Mouse (Mus musculus) activated CD4-positive, CD25-positive, alpha-beta regulatory T cell, adult 4 months (primary cell): ENCODE results near the gene Adat3. TPM values are rescaled to one million over a fixed set of nuclear protein-coding genes. Genes with fewer than 3 reads are reported as not detected.
"Not testable (repeated sequence)": the region's sequence is repeated elsewhere in the genome, so short reads cannot be mapped to it uniquely, and the experiment has no call there.

Source experiments
- ATAC-seq: one replicate; pipeline ENCODE4 v1.8.0; 2017
- polyA plus RNA-seq, 2 experiments: library from polyadenylated mRNA; unstranded; fragments of 100-300 nt; shearing (Covaris generic); gene quantifications; one replicate each; pipeline ENCODE4 v1.2.1; 2017

The Adat3 gene
- polyA plus RNA-seq, 2 experiments from 2014 or later, result 2.5 to 3.7 TPM

DNA sequence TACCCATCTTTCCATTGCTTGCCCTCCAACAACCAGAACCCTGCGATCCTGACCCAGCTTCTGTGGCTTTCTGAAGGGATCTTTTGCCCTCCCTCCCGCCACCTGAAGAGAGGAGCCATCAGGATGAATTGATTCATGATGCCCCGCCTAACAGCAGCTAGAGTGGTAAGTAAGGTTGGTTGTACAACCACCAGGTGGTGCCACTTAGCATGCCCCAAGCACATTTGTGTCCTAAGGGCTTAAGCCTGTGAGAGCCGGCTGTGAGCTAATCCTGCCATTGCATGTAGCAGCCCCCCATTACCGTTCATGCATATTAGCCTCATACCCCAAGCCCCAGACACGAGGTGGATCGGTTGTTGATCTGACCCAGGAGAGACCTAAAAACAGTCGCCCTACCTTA, 23.8 kb upstream of the Adat3 start:
- ATAC-seq, result peak; percentile 40

DNA sequence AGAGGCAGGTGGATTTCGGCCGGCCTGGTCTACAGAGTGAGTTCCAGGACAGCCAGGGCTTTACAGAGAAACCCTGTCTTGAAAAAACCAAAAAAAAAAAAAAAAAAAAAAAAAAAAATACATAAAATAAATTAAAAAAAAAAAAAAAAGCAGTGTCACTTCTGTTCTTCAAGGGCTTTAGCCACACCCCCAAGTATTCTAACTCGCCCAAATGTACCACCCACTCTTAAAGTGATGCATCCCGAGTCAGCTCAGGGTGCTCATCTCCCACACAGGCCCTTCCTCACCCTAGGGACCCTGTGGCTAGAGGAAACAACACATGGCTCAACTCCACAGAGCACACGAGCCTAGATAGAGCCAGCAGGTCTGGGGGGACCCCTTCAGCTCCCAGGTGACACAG, 19.6 kb upstream of the Adat3 start:
- ATAC-seq, result no peak

DNA sequence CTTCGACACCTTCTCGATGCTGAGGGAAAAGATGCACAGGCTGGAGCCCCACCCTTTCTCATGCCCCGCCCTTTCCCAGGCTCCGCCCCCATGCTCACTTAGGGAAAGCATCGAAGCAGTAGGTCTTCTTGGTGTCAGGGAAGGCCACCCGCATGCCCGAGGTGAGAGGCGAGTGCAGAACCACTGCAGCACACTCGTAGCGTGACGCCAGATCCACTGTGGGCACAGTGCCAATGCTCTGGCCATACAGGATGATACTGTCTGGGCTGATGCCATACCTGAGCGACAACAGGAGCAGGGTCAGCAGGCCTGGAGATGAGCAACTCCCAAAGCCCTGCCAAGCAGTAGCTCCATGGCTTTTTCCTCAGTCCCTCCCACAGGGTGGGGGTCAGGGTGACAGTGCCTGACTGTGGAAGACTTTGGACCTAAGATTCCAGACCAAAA, 18.6 kb upstream of the Adat3 start:
- no peak for ATAC-seq

DNA sequence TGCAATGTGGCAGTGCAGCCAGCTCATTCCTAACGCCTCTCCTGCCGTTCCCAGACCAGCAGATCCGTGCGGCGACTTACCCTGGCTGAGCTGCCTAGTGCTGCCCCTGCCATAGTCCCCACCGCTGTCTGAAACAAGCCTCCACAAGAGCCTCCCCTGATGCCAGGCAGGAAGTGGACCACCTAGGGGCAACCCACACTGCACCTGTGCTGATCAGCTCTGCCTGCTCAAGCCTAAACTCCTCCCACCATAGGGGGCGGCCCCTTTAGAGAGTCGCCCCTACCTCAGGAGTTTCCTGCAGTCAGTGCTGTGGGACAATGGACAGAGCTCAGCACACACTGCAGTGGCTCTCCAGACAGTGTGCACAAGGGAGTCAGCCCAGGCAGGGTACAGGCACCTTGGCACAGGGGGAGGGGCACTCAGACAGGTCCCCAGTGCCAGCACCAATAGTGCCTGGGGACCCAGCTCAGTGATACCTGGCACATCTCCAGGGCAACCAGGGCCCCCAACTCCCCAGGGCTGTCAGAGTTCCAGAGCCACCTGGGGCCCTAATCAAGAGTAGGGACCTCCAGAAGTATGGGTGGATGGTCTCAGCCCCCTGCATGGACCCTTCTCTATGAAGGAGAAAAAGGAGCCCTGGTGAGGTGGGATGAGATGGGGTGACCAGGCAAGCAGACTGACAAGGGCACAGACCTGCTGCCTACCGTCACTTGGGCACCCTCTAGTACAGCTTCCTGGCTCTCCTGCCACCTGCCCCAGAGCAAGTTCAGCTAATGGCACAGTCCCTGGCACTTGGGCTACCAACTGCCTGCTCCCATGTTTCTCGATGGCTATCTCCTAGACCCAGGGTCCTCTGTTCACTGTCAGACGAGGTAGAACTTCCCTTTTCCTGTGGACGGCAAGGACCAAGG, 17.8 kb upstream of the Adat3 start:
- no peak for ATAC-seq

DNA sequence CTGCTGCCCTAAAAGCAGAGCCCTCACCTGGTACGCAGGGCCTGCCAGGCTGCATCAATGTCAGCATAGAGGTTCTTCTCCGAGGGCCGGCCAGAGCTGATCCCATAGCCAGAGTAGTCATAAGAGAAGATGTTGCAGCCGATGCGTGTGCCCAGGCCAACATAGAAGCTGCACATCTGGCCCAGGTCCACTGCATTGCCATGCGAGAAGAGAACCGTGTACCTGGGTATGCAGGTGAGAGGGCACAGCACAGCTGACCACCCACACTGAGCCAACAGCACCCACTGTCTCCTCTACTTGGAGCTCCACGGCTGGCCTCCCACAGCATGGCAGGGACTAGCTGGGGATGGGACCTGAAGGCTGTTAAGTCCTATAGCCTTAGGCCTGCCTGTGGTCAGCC, 17.1 kb upstream of the Adat3 start:
- no peak for ATAC-seq

DNA sequence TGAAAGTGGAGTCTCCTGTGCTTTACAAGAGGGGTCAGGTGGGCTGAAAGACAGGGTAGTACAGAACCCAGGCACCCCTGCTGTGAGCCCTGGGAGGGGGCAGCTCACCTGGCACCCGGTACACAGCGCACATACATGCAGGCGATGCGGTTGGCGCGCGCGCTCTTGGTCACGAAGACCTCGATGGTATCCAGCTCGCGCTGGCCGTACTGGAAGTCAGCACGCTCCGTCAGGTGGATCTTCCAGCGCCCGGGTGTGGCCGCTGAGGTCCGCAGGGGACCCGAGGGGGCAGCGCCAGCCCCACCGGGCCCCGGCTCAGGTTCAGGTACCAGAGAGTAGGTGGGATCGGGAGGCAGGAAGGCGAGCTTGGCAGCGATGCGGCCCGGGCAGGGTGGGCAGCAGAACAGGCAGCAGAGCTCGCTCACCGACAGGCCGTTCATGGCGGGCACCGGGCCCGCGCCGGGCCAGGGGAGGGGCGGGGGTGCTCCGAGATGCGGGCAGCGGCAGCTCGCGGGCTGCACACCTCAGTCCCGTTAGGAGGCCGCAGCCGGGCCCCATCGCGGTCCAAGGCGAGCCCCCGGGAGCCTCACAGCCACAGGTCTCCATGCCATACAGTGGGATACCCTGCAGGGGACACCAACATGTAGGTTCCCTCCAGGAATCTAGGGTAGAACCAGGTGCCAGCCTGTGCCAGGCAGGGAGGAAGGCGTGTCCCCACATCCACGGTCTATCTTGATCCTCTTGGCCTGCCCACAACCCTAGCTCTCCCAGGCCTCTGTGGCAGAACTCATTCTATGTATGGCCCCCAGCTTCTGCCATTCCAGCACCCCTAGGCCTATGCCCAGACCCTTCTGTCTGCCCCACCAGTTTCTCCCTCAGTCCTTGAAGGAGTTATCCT, 16.0 kb upstream of the Adat3 start:
- ATAC-seq, result no peak

DNA sequence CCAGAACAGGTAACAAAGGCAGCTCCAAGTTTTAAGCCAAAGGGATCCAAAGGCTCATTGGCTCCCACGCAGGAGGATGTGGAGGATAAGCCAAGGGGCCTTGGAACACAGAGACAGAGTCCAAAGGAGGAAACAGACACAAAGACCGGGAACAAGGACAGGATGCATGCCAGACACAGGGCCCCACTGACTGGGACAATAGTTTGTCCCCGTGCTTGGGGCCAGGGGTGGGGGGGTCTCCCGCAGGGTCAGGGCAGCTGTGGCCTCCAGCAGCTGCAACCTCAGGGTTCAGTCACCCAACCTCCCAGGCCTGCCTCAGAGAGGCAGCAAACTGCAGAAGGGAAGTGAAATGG, 15.4 kb upstream of the Adat3 start:
- ATAC-seq, result no peak

DNA sequence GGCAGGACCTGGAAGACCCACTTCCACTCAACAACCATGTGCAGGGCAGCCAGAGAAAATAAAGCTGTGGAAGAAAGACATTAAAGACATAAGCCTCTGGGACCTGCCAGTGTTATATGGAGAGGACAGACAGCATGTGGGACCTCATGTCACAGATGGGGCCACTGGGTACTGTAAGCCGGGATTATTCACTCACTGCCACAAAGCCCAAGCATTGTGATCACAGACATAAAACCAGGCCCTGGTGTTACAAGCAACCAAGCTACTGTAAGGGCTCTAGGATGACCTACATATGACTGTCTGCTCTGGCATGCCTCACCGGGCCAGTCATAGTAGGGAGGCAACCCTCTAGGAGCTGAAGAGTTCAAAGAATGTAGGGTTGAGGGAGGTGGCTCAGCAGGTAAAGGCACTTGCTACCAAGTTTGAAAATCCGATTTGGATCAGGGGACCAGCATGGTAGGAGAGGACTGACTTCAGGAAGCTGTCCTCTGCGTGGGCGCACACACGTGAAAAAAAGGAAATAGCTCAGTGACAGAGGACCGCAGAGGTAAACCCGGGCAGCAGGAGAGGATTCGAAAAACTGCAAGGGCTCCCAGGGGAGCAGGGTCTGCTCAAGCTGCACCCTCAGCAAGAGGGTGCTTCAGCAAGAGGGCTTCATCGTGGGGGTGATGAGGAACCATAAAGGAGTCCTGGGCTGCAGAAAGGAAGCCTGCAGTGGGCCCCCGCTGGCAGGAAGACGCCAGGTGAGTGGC, 13.4 kb upstream of the Adat3 start:
- peak; percentile 7 for ATAC-seq

DNA sequence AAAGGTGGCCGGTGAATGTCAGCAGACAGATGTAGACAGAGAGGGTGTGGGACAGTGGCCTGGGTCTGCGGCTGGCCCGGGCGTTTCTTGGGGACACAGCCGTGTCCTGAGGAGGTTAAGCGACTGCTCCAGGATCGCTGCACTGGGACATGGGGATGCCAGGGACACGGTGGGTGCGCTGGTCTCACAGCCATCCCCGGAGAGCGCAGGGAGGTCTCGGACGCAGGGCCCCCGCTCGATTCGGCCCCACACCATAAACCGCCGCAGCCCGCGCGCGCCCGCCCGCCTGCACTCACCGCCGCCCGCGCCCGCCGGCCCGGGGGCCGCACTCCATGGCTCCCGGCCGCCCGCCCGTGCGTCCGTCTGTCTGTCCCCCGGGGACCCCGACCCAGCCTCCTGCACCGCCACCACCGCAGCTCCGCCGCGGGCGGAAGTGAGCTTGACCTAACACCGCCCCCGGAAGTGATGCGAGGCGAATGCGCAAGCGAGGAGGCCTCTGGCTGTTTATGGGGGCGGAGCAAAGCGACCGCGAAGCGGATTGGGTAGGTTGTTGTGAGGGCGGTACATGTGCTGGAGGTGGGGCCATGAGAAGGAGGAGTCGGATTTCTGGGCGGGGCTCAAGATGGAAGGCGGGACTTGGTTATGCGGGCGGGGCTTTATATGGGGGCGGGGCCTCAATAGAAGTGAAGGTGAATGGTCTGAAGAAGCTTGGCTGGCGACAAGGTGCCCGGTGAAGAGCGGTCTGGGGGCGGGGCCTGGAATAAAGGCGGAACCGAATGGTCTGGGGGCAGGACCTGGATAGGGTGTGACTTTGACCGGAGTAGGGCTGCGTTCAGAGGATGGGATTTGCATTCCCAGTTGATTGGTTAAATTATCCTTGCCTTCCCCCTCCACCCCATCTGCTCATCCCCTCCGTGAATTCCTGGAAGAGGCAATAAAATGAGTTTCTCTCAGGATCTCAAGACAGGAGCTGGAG, 12.5 kb upstream of the Adat3 start, which contains the start of gene Abhd17a:
Abhd17a (minus strand) TSS at position 463 of the 976 bp plus-strand sequence.
- ATAC-seq, result peak; percentile 95

DNA sequence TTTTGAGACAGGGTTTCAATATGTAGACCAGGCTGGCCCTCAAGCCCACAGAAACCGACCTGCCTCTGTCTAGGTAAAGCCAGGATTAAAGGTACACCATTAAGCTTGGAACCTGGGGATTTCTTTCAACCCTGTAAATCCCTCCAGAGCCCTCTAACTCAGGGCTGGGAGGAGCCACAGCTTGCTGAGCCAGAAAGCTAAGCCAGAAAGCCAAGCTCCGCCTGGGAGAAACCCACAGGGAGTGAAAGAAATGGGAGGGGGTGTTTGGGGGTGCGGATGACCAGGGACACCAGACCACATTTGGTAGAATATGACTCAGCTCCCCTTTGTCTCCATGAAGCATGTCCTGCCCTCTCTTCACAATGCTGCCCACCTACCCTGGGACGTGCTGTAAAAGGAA, 6.4 kb upstream of the Adat3 start:
- ATAC-seq, result no peak

DNA sequence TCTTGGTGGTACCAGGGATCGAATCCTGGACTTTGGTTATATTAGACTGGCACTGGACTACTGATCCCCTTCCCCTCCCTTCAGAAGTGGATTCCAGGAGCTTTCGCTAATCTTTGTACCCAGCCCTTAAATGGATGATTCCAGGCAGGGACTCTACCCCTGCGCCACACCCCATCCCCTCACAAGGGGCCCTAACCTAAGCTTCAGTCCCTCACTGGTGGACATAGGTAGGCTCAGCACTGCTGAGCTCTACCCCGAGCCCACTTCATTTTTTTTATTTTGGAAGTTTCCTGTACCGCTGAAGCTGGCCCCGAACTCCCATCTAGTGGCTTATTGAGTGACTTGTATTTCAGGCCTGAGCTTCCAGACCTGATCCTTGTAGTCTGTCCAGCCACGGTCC, 684 bp downstream of the Adat3 start:
- no peak for ATAC-seq

DNA sequence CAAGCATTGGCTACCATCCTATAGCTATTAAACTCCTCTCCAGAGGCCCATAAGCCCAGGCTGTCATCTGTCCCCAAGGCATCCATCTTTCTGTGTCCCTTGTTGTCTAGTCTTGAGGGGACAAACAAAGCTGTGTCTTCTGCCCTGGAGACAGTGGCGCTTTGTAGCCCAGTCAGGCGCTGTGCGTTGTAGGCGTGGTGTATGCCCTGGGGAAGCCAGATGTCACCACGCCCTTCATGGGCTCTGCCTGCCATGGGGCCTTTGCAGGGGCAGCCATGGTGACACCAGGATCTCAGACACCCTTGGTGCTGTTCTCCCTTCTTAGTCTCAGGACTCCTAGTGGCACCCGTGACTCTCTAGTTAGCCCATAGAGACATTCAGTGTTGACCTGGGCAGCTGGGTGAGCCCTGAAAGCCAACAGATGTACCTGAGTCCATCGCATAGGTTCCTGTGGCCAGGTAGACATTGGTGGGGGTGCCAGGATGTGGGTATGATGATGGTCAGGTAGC, 1.4 kb downstream of the Adat3 start:
- no peak for ATAC-seq

DNA sequence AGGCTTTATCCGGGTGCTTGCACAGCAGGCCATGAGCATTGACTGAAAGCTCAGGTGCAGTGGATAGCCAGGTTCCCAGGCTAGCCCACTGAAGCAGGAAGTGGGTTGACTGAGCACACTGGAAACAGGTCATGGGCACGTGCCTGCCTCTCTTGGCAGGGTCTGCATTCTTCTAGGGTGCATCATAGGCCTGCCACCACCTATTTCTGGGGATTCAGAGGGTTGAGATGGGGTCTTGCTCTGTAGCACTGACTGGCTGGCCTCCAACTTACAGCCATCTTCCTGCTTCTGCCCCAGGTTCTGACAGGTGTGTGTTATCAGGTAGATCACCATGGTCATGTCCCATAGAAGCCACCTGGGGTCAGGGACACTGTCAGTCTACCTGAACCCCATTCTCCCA, 2.3 kb downstream of the Adat3 start:
- no peak for ATAC-seq

DNA sequence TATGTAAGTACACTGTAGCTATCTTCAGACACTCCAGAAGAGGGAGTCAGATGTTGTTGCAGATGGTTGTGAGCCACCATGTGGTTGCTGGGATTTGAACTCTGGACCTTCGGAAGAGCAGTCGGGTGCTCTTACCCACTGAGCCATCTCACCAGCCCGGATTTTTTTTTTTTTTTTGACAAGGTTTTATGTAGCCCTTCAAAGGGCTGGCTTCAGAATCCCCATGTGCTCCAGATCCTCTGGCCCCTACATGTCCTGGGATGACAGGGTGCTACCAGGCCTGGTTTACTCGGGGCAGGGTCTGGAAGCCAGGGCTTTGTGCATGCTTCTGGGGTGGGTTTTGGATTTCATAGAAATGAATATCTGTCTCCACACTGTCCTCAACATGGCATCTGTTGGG, 3.0 kb downstream of the Adat3 start, which contains the start of gene Gm49322:
Gm49322 (plus strand) TSS at position 301 of the 400 bp plus-strand sequence.
- not testable (repeated sequence) for ATAC-seq

DNA sequence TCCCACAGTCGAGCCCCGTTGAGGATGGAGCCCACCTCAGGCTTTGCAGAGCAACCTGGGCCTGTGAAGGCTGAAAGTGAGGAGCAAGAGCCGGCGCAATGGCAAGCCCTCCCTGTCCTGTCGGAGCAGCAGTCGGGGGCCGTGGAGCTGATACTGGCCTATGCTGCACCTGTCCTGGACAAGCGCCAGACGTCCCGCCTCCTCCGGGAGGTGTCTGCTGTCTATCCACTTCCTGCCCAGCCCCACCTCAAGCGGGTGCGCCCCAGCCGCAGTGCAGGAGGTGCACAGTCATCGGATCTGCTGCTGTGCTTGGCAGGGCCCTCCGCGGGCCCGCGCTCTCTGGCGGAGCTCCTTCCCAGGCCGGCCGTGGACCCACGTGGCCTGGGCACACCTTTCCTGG, 3.6 kb downstream of the Adat3 start:
- ATAC-seq, result peak; percentile 52

DNA sequence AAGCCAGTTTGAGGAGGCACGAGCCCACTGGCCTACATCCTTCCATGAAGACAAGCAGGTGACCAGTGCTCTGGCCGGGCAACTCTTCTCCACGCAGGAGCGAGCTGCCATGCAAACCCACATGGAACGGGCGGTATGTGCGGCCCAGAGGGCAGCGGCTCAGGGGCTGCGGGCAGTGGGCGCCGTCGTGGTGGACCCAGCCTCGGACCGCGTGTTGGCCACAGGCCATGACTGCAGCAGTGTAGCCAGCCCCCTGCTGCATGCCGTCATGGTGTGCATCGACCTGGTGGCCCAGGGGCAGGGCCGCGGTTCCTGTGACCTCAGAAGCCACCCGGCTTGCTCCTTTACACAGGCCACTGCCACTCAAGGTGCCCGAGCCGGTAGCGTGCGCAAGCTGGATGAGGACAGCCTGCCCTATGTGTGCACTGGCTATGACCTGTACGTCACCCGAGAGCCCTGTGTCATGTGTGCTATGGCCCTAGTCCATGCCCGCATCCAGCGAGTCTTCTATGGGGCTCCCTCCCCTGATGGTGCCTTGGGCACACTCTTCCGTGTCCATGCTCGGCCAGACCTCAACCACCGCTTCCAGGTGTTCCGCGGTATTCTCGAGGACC, 4.2 kb downstream of the Adat3 start:
- ATAC-seq, result no peak

DNA sequence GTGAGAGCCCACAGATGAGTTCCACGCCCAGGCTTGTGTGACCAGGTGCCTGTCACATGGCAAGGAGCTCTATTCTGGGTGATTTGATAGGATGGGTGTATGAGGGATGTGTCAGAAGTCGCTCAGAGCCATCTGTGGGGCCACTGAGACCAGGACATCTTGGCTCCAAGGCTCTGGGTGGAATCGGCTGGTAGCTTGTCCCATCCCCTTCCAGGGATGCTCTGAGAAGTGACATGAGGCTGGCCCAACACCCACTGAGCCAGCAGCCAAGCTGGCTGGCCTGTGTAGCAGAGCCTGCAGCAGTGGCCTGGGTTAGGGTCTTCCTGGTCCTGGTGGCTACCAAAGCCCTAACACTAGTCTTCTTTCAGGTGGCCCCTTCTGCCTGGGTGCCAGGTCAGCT, 5.8 kb downstream of the Adat3 start:
- ATAC-seq, result no peak

DNA sequence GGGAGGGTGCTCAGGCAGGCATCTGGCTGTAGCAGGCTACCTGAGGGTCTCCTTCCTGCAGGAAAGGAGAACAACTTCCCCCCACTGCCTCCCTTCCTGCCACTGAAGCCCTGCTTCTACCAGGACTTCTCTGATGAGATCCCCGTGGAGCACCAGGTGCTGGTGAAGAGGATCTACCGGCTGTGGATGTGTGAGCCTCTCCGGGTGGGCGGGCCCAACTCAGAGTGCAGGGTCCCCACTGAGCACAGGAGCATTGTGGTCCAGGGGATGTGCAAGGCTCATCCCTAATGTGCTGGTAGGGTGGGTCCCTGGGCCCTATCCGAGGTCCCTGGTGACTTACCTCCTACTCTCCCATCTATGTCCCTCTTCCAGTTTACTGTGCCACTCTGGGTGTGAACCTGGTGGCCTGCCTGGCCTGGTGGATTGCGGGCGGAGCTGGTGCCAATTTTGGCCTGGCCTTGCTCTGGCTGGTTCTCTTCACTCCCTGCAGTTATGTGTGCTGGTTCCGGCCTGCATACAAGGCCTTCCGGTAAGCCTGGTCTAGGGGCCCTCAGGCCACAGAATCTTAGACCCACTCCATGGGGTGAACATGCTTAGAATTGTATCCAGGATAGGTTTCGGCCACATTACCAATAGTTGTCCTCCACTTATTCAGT, 6.7 kb downstream of the Adat3 start:
- ATAC-seq, result no peak

DNA sequence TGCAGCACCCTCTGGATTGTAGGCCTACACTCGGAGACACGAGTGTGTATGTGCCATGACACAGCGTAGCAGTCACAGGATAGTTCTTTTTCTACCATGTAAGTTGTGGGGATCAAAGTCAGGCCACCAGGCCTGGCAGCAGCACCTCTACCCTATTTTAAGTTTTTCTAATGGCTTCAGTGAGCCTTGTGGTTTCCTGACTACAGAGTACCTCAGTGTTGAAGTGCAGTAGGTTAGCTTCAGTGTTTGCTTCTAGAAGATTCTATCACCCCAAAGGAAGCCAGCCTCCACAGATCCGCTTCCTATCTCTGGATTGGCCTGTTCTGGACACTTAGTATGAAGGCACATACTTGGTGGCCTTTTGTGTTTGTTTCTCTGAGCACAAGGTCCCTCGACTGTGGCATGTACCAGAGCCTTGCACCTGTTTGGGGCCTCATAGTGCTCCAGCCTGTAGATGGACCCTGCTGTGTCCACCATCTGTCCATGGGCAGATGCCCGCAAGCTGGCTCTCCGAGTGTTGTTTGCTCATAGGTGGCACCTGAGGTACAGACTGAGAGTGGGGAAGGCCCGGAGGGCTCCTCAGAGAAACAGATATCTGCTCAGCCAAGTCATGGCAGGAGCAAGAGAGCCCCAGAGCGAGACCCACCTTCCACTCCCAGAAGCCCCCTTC, 7.6 kb downstream of the Adat3 start:
- peak; percentile 31 for ATAC-seq

DNA sequence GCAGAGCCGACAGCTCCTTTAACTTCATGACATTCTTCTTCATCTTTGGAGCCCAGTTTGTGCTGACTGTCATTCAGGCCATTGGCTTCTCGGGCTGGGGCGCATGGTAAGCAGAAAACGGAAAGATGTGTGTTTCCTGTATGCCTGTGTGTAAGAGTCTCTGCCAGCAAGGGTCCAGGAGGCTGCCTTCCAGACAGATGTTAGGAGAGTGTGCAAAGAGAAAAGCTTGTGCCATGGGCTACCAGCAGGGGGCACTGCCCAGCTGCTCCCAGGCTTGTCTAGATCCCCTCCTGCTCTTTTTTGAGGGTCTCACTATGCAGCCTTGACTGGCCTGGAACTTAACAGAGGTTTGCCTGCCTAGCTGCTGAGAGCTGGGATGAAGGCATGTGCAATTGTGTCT, 8.3 kb downstream of the Adat3 start:
- no peak for ATAC-seq
